Mouse (Mus musculus): ENCODE data around the gene Kpnb1. TPM values are rescaled to one million over a fixed set of nuclear protein-coding genes. Genes with fewer than 3 reads are reported as not detected.

The Kpnb1 gene
- total and polyA plus RNA-seq, 2 experiments from 2014 or later: 18.4 to 68.2 TPM

GRCm38 (mm10) chr11:97132185-97132584, 55.5 kb downstream of the Kpnb1 start:
- whole genome bisulfite sequencing: 21% methylated on average over 6 of the region's 6 CpGs
- no peak for DNase-seq (ENCODE audit: low spot score)
- Histone ChIP-seq H3K4me2 (ENCODE audit: low read depth, low read length) (no peak overlapping the region), H3K4me3 (ENCODE audit: low read depth, low read length) (no peak overlapping the region), H3K27ac (ENCODE audit: low read depth) (no peak overlapping the region), H3K4me1 (ENCODE audit: control insufficient read depth, insufficient read depth) (no peaks in the 10 kb centered on the region), H3K36me3 (replicated peaks; ENCODE audit: control insufficient read depth, insufficient read depth, low read length) (no peaks in the 10 kb centered on the region; the same call in 1 of the 2 replicates), H3K27me3 (ENCODE audit: control insufficient read depth, insufficient read depth, low read length) (peaks cover 18% of the 10 kb centered on the region; the same call in 1 of the 2 replicates), H3K9me3 (replicated peaks; ENCODE audit: control insufficient read depth, low read length) (no peaks in the 10 kb centered on the region), H3K9ac (replicated peaks; ENCODE audit: low read depth, low read length) (no peak overlapping the region)
- TF ChIP-seq CTCF (IDR thresholded peaks at IDR 0.05; ENCODE audit: low read depth) (no peak), EP300 (IDR thresholded peaks at IDR 0.05; ENCODE audit: low read depth) (no peak)
- ATAC-seq (ENCODE audit: insufficient read depth, low read depth): no peak

DNA sequence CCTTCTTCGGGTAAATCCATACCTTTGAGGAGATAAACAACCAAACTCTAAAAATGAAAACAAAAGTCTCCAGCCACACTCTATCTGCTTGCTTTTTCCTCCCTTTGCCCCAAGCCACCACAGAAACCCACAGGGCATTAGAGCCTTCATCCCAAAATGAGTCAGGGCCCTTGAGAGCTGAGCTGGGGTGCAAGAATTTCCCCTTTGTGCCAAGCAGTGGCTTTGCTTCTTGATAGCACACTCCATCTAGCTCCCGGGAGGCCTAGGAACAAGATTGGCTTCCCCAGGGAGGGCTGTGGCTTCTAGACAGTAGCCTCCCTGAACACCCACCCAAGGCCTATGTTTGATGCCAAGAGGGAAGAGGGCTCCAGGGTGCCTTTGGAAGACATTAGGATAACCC, 56.0 kb downstream of the Kpnb1 start:
- Histone ChIP-seq H3K9ac (replicated peaks; ENCODE audit: low read depth, low read length) (no peak overlapping the region), H3K4me2 (ENCODE audit: low read depth, low read length) (no peak overlapping the region), H3K36me3 (replicated peaks; ENCODE audit: control insufficient read depth, insufficient read depth, low read length) (no peaks in the 10 kb centered on the region; the same call in 1 of the 2 replicates), H3K9me3 (replicated peaks; ENCODE audit: control insufficient read depth, low read length) (no peaks in the 10 kb centered on the region), H3K4me3 (ENCODE audit: low read depth, low read length) (no peak overlapping the region), H3K27ac (ENCODE audit: low read depth) (no peak overlapping the region), H3K4me1 (ENCODE audit: control insufficient read depth, insufficient read depth) (no peaks in the 10 kb centered on the region), H3K27me3 (ENCODE audit: control insufficient read depth, insufficient read depth, low read length) (peaks cover 16% of the 10 kb centered on the region; the same call in 1 of the 2 replicates)
- ATAC-seq (ENCODE audit: insufficient read depth, low read depth) (no peak), DNase-seq (ENCODE audit: low spot score) (no peak)
- WGBS: 54% methylated on average over 2 of the region's 2 CpGs
- TF ChIP-seq EP300 (IDR thresholded peaks at IDR 0.05; ENCODE audit: low read depth): no peak
- no peak for TF ChIP-seq CTCF (IDR thresholded peaks at IDR 0.05; ENCODE audit: low read depth)

DNA sequence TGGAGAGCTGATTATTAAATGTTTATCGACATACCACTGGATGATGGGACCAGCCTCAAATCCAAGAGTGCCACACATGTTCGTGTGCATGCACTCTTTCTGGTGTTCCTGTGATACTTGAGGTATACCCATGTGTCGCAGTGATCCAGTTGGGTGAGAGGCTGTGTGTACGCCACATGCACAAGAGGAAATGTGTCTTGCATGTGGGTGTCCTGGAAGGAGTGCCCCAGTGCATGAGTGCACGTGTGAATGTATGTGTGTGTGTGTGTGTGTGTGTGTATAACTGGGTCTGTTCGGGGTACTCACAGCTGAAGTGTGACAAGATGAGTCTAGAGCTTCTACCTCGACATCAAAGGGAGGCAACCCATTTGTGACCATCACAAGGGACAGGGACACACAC, 57.4 kb downstream of the Kpnb1 start:
- Histone ChIP-seq H3K27me3 (ENCODE audit: control insufficient read depth, insufficient read depth, low read length) (peaks cover 27% of the 10 kb centered on the region; the same call in 1 of the 2 replicates), H3K4me3 (ENCODE audit: low read depth, low read length) (no peak overlapping the region), H3K4me2 (ENCODE audit: low read depth, low read length) (no peak overlapping the region), H3K36me3 (replicated peaks; ENCODE audit: control insufficient read depth, insufficient read depth, low read length) (no peaks in the 10 kb centered on the region), H3K9ac (replicated peaks; ENCODE audit: low read depth, low read length) (no peak overlapping the region), H3K9me3 (replicated peaks; ENCODE audit: control insufficient read depth, low read length) (no peaks in the 10 kb centered on the region), H3K4me1 (ENCODE audit: control insufficient read depth, insufficient read depth) (no peaks in the 10 kb centered on the region), H3K27ac (ENCODE audit: low read depth) (no peak overlapping the region)
- no peak for ATAC-seq (ENCODE audit: insufficient read depth, low read depth)
- WGBS: 72% methylated on average over 7 of the region's 7 CpGs
- TF ChIP-seq EP300 (IDR thresholded peaks at IDR 0.05; ENCODE audit: low read depth) (no peak), CTCF (IDR thresholded peaks at IDR 0.05; ENCODE audit: low read depth) (no peak)
- no peak for DNase-seq (ENCODE audit: low spot score)

DNA sequence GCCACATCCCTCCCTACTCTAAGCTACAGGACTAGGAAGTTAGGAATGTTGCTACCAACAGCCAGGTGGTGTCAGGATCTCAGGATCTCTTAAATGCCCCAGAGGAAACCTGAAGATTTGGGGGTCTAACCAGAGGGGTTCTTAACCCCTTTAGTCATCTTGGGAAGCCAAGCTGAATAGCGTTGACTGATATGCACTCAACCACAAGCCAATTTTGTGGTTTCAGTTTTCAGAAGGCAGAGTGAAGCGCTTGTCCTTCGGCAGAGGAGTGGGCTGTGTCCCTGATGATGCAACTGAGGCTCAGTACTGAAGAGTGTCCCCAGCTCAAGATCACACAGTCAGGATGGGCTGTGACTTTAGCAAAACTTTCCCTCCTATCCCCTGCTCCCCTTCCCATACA, 58.7 kb downstream of the Kpnb1 start:
- no peak for ATAC-seq (ENCODE audit: insufficient read depth, low read depth)
- peaks cover 32% of the 10 kb centered on the region; the same call in 1 of the 2 replicates for H3K27me3 ChIP-seq (ENCODE audit: control insufficient read depth, insufficient read depth, low read length)
- H3K9ac ChIP-seq (replicated peaks; ENCODE audit: low read depth, low read length): no peak overlapping the region
- no peak overlapping the region for H3K4me3 ChIP-seq (ENCODE audit: low read depth, low read length)
- no peak overlapping the region for H3K27ac ChIP-seq (ENCODE audit: low read depth)
- no peaks in the 10 kb centered on the region for H3K36me3 ChIP-seq (replicated peaks; ENCODE audit: control insufficient read depth, insufficient read depth, low read length)
- no peaks in the 10 kb centered on the region for H3K4me1 ChIP-seq (ENCODE audit: control insufficient read depth, insufficient read depth)
- H3K9me3 ChIP-seq (replicated peaks; ENCODE audit: control insufficient read depth, low read length): no peaks in the 10 kb centered on the region
- WGBS: 72% methylated on average over 3 of the region's 3 CpGs
- TF ChIP-seq CTCF (IDR thresholded peaks at IDR 0.05; ENCODE audit: low read depth): no peak
- no peak for TF ChIP-seq EP300 (IDR thresholded peaks at IDR 0.05; ENCODE audit: low read depth)
- DNase-seq (ENCODE audit: low spot score): no peak
- no peak overlapping the region for H3K4me2 ChIP-seq (ENCODE audit: low read depth, low read length)

DNA sequence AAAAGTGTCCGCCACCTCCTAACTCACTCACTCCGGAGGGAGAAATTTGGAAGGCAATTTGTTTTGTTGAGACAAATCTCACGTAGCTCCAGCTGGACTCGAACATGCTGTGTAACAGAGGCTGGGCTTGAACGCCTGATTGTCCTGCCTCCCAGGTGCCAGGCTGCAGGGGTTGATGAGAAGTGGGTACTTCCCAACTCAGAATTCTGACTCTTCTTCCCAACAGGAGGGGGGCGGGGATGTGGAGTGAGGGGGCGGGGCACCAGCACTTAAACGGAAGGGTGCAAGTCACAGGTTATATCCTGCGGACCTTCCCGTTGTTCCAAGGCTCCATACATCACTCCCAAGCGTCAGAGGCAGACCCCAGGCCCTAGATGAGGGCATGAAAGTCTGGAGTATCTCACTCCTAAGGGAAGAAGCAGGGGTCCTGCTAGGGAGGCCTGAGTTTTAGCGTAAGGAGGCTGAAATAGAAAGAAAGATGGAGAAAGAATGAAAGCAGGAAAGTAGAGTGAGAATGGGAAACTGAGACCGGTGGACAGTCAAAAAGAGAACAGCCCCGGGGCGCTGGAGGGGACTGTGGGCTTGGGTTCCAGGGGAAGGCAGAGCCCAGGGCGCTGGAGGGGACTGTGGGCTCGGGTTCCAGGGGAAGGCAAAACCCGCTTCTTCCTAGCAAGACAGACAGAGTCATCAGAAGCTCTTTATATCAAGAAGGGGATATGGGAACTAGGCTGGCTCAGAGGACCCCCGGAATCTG, 60.0 kb downstream of the Kpnb1 start:
- WGBS: 25% methylated on average over 19 of the region's 19 CpGs
- Histone ChIP-seq H3K36me3 (replicated peaks; ENCODE audit: control insufficient read depth, insufficient read depth, low read length) (no peaks in the 10 kb centered on the region), H3K4me3 (ENCODE audit: low read depth, low read length) (peak overlapping the region; percentile 46), H3K9ac (replicated peaks; ENCODE audit: low read depth, low read length) (no peak overlapping the region), H3K27ac (ENCODE audit: low read depth) (no peak overlapping the region), H3K27me3 (ENCODE audit: control insufficient read depth, insufficient read depth, low read length) (peaks cover 27% of the 10 kb centered on the region; the same call in 1 of the 2 replicates), H3K4me1 (ENCODE audit: control insufficient read depth, insufficient read depth) (no peaks in the 10 kb centered on the region), H3K4me2 (ENCODE audit: low read depth, low read length) (peak overlapping the region; percentile 79), H3K9me3 (replicated peaks; ENCODE audit: control insufficient read depth, low read length) (no peaks in the 10 kb centered on the region)
- ATAC-seq (ENCODE audit: insufficient read depth, low read depth) (no peak), DNase-seq (ENCODE audit: low spot score) (no peak)
- TF ChIP-seq CTCF (IDR thresholded peaks at IDR 0.05; ENCODE audit: low read depth) (no peak), EP300 (IDR thresholded peaks at IDR 0.05; ENCODE audit: low read depth) (no peak)
